Mouse (Mus musculus): ENCODE results near the gene Cul4b.
"Not testable (repeated sequence)": the region's sequence is repeated elsewhere in the genome, so short reads cannot be mapped to it uniquely, and the experiment has no call there.

Cul4b gene

DNA sequence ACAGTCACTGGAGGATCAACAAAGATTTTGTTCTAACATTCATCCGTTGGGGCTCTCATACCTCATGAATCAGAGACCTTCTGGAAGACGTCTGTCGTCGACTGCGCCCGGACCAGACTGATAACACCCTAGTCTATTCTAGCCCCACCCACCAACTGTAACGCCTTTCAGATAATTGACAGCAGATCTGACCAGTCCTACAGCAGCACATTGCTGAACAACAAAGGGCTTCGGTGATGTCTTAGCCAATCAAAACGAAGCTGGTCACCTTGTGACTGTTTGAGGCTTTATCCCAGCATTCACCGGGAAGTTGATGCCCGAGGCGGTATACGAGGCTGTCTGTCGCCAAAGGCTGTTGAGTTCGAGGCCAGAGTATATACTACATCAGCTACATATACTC is at the start of gene Cul4b:
Cul4b (minus strand) TSS at position 119 of the 400 bp plus-strand sequence.
- DNase-seq = no peak

DNA sequence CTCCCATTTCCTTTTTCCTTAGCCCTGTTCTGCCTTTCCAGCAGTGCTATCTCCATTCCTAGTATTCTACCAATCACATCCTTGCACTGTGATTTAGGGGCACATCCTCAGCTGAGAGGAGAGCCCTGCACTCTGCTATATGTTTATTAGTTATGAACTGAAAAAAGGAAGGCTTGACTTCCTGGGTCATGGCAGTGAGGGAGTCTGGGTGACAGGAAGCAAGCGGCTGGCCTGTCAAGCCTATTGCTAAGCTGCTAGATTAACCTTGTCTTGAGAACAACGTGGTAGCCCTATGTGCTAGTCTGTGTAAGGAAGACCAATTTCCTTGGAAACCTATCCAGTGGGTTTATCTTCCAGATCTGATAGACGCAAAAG is 25.0 kb upstream of the Cul4b start:
- peak; percentile 19 to 38 for DNase-seq

DNA sequence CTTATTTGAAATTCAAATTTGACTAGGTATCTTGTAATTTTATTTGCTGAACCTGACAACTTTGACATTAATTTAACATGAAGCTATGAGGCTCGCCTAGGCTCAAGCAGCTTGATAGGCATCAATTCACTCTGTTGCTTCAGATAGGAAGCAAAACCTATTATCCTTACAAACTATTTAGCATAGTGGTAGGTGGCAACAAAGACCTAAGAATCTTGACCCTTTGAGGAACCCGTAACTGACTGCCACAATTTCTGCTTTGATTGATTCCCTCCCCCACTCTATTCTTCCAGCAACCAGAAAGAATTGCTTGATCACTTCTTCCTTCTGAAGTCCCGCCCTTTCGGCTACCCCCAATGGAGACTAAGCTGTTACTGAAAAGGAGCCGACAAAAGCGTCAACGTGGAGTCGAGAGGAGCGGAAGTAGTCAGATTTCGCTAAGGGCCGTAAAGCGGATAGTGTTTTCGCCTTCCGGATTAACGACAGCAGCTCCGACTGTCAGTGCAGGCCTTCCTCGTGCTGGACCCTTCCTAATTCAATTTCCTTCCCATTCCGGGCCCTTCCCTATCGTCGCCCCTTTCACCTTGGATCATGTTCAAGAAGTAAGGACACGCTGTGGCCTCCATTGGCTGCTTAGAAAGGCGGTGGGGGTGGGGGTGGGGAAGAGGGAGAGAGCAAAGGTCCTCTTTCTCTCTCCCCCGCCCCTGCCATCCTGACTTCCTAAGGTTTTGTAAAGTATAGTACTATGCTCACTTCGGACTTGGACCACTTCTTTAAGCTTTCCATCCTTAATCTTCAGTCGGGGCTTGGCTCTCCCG is 24.4 kb upstream of the Cul4b start, which contains the start of gene Mcts1:
Mcts1 (plus strand) TSS at position 402 of the 818 bp plus-strand sequence.
- peak; percentile 72 to 87 for DNase-seq

DNA sequence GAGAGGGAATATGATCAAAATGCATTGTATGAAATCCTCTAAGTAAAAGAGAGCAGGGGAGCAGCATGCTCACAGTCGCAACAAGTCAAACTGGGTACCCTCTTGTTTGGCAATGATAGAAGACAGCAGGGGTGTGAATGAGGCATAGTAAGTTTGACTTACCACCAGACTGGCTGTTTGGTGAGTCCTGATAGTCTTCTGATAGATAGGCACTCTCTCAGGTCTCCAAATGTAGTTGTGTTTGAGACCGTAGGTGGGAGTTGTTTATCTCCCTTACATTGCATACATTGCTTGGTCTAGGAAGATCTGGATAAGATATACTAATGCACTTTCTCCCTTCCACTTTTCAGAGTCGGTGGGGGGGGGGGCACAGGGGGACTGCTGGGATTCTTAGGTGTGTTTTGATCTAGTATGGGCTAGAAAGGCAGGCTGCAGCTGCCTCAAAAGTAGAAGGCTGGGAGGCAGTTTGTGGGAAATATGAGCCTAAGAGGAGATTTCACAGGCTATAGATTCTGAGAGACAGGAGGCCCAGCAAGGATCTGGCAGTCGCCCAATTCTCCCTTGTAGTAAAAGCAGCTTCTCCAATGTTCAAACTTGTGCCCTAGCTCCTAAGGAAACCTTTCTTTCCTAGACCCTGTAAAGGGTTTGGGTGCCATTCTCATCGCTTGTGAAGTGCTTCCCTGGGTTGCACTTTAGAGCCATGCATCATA is 17.3 kb upstream of the Cul4b start:
- DNase-seq = peak in 1 of 2 experiments; percentile 4

DNA sequence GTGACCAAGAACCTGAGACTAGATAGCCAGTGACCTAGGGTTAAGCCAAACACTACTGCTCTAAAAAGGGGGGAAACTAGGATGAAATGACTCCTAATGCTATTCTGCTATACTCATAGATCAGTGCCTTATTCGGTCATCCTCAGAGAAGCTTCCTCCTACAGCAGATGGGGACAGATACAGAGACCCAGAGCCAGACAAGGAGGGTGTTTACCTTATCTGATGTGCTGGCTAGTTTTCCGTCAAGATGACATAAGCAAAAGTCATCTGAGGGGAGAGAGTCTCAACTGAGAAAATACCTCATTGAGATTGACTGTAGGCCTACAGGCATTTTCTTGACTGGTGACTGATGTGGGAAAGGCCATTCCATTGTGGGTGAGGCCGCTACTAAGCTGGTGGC is 15.8 kb upstream of the Cul4b start:
- DNase-seq = no peak

DNA sequence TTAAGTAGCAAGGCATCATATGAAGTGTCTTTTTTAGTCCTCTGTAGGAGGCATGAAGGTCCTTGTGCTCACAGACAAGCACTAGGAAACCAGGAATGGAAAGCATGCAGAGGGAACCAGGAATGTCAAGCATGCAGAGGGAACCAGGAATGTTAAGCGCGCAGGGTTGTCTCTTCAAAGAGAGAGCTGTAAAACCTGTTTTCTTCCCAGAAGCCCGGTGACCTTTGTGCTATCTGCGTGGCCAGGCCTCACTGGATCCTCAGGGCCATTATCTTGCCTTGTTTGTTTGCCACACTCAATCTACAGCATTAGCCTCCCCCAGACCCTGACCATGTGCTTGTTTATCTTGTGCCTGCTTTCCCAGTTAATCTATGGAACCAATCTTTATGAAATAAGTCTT is 13.8 kb upstream of the Cul4b start:
- peak; percentile 33 to 35 for DNase-seq

DNA sequence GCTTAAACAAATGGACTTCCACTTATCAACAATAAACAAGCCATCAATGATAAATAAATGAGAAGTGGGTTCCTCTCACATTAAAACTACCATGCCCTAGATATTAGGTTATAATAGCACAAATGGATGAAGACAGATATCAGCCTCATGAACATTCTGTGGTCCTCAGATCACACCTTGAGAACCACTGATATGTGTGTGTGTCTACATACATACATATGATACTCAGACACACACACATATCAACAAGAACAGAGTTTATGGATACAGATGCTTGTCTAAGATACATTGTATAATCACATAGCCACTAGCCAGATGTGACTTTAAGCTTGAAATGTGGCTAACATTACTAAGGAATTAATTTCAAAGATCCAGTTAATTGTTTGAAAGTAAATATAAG is 7.3 kb upstream of the Cul4b start:
- no peak for DNase-seq

DNA sequence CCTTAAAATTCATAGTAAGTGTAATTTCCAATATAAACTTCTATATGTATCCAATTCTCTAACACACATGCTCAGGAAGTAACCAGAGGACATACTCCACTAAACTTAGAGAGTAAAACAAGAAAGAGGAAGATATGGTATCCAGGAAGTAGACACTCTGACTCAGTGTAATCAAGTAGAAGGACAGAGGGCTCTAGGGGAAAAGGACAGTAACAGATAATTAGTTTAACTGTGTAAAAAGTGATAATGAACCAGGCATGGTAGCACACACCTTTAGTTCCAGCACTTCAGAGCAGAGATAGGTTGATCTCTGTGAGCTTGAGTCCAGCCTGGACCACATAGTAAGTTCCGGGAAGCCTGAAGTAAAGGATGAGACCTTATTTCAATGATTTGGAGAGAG is 5.1 kb upstream of the Cul4b start:
- DNase-seq = no peak

DNA sequence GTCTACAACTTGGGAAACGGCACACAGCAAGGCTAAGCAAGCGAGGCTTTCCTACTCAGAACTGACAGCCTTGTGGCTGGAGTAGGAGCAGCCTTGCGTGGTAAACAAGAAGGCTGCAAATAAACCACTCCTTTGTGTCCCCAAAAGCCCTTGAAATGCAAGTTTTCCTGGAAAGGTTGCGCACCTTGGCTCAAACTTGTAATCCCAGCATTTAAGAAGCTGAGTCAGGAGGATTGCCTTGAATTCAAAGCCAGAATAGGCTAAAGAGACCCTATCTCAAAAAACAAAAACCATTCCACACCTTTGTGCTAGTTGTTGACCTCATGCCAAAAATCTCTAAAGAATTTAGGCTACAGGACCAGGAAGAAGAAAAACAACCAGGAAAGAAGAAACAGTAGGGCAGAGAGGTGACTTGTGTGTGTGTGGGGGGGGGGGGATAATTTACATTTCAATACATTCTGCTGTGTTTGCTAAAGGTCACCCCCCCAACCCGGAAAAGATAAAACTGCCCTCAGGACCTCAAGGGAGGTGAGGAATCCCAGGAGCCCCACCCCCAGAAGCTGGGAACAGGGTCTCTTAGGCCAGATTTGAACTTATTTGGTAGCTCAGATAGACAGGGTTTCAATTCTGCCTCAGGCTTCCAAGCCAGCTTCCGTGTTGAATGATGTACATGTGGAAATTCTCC is 9.3 kb downstream of the Cul4b start:
- no peak for DNase-seq

DNA sequence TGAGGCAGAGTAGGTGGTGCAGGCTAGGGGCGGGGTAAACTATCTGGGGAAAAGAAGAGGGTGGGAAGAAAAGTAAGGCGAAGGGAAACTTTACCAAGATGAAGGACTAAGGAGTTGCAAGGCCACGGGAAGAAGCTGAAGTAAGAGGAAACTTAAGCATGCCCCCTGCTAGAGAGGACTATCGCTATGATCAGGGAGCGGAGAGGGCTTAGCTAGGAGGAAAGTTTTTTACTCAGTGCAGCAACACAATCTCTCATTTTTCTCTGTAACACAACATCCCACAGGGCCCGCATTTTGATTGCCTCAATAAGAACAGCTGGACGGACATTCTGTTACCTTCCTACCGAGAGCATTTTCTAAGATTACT is 10.8 kb downstream of the Cul4b start:
- no peak for DNase-seq

DNA sequence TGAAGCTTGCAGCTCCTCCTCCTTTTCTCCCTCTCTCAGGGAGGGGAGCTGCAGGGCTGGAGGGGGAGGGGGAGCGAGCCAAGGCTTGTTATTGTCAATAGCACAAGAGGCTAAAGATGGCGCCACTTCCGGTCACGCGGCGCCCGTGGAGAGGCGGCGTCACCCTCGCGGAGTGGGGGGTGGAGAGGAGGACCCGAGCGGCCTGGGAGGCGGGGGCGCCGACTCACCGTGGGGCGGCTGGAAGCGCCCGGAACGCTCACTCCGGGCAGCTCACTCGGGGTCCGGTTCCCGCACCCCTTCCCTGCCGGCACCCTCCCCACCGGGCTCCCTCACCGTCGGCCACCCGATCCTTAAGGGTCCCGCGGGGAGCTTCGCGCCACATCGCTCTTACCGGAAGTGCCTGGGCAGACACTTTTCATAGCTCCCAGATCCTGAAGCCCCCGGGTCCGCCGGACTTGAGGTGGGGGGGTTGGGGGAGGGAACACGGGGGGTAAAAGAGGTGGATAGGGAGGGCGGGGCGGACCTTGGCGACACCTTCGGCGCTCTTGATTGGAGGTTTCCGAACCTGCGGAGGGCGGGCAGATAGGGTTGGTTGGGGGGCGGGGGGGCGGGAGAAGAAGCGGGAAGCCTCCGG is 11.3 kb downstream of the Cul4b start:
- DNase-seq = peak; percentile 94 to 97

DNA sequence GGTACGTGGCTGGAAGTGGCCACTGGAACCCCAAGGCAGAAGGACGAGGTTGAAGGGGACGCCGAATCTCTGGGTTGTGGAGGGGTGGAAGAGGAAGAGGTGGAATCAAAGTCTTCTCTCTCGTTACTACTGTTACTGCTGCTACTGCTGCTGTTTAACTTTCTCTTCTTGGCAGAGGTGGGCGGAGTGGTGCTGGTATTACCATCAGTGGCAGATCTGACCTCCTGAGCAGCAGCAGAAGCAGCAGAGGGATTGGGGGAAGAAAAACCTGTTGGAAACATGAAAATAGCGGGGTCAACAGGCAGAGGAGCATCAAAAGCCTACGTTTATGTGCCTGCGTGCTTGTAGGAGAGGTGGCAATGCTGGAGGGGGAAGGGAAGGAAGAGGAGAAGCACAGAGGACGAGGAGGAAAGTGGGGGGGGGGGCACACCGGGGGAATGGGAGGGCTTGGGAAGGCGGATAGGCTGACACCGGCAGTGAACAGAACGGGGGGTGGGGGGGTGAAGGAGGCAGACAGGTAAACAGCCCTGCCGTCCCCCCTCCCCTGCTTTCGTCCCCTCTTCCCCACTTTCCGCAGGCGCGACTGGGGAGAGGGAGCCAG is 12.0 kb downstream of the Cul4b start:
- peak; percentile 15 to 37 for DNase-seq

DNA sequence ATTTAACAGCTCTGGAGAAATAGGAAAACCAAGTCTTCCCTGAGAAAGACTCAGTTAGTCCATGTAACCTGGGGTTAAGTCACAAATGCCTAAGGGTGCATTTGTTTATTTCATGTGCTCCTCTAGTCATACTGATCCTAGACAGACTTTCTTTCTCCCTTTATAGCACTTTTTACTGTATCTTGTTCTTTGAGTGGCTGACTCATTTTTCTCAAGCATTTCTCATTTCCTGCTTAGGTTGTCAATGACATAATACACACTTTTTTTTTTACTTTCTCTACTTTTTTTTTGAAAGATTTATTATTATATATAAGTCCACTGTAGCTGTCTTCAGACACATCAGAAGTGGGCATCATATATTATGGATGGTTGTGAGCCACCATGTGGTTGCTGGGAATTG is 22.7 kb downstream of the Cul4b start:
- no peak for DNase-seq

DNA sequence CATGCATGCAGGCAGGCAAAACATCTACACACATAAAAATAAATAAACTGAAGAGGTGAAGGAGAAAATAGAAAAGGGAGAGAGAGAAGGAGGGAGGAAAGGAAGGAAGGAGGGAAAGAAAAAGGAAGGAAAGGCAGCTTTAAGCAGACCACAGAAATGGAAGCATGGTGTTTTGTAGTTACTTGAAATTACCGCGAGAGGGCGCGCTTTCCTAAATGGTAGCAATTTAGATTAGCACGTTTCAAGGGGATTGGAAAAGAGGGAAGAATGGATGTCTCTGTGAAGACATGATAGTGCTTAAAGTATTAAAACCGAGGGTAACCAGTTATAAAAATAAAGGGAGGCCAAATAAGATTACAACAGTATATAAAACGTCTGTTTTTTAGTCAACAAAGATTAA is 61.4 kb downstream of the Cul4b start:
- DNase-seq = peak; percentile 37 to 39

DNA sequence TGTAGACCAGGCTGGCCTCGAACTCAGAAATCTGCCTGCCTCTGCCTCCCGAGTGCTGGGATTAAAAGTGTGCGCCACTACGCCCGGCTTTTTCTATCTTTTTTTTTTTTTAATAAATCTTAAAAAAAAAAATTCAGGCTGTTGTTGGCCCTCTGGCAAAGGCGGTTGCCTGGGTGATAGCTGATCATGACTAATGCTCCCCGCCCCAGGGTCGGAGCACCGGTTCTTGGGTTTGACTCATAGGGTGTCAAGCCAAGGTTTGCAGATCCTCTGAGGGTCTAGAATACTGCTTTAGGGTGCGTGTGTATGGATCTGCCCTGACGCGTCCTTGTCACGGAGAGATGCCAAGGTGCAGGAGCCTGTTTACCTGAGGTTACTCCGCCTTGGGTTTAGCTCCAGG is 71.2 kb downstream of the Cul4b start:
- DNase-seq = no peak

DNA sequence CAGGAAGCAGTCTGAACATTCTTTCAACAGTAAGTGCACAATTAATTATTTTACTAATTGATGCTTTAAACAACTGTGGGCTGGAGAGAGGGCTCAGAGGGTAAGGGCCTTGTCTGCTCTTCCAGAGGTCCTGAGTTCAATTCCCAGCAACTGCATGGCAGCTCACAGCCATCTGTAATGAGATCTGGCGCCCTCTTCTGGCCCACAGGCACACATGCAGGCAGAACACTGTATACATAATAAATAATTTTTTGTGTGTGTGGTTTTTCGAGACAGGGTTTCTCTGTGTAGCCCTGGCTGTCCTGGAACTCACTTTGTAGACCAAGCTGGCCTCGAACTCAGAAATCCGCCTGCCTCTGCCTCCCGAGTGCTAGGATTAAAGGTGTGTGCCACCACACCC is 73.8 kb downstream of the Cul4b start:
- not testable (repeated sequence) for DNase-seq

DNA sequence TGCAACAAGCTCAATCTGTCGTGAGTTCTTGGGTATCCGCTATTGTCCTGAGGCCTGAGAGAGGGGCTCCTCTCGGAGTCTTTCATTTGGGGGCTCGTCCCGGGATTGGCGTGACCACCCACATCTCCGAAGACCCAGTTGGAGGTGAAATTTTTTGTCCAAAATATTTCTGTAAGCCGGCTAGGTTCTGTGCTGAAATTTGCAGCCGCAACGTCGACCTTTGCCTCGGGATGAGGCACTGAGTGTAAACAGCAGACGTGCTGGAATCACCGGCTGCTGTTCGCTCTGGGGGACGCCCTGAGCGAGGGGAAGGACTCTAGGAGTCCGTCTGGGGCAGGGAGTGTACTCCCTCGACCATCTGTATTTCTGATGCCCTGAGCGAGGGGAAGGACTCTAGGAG is 90.5 kb downstream of the Cul4b start:
- DNase-seq = peak; percentile 2 to 33
